Mouse (Mus musculus) hindbrain, postnatal 0 days (tissue): ENCODE data around the gene Tmed1. TPM values are rescaled to one million over a fixed set of nuclear protein-coding genes. Genes with fewer than 3 reads are reported as not detected.
A peak's percentile ranks its signal among the peaks of the same experiment; 100 is the strongest.
"Not testable (repeated sequence)": the region's sequence is repeated elsewhere in the genome, so short reads cannot be mapped to it uniquely, and the experiment has no call there.

Experiments
- ATAC-seq: fragments of 200-750 bp; cut with Nextera tagmentation; 2 replicates; pipeline ENCODE4 v1.8.0; 2017; ENCODE audit warnings: mild to moderate bottlenecking, moderate TSS enrichment, moderate library complexity
- DNase-seq: peaks from one replicate; pipeline ENCODE4 v3.0.0-alpha.2; 2015; ENCODE audit warnings: low spot score
- H3K27ac ChIP-seq: fragments of 300-500 bp; sonication (generic); 2 replicates; pipeline ENCODE4 v1.5.1; 2014; ENCODE audit warnings: mild to moderate bottlenecking
- H3K27me3 ChIP-seq: fragments of 300-500 bp; sonication (generic); 2 replicates; pipeline ENCODE4 v1.6.1; 2014; ENCODE audit warnings: low read length, mixed read lengths; ENCODE audit not compliant: insufficient read depth
- H3K36me3 ChIP-seq: fragments of 300-500 bp; sonication (generic); 2 replicates; pipeline ENCODE4 v1.6.1; 2014; ENCODE audit warnings: low read length, mixed read lengths; ENCODE audit not compliant: insufficient read depth
- H3K4me1 ChIP-seq: fragments of 300-500 bp; sonication (generic); 2 replicates; pipeline ENCODE4 v1.6.1; 2014; ENCODE audit warnings: antibody characterized with exemption, low read length, mixed read lengths; ENCODE audit not compliant: insufficient read depth
- H3K4me2 ChIP-seq: fragments of 300-500 bp; sonication (generic); 2 replicates; pipeline ENCODE4 v1.6.1; 2014; ENCODE audit warnings: low read depth, mild to moderate bottlenecking, low read length, moderate library complexity, mixed read lengths
- H3K4me3 ChIP-seq: fragments of 300-500 bp; sonication (generic); 2 replicates; pipeline ENCODE4 v1.5.1; 2014; ENCODE audit warnings: low read length
- H3K9ac ChIP-seq: fragments of 300-500 bp; sonication (generic); replicated peaks from 2 replicates; pipeline ENCODE4 v1.6.1; 2014; ENCODE audit warnings: mild to moderate bottlenecking, low read length, moderate library complexity, mixed read lengths
- H3K9me3 ChIP-seq: fragments of 300-500 bp; sonication (generic); 2 replicates; pipeline ENCODE4 v1.6.1; 2016; ENCODE audit warnings: low read length, mixed read lengths
- CTCF ChIP-seq: IDR thresholded peaks from 2 replicates; pipeline ENCODE4 v1.5.1; 2016; ENCODE audit warnings: antibody characterized with exemption, control low read depth, low read depth
- WGBS: fragments of 180-500 bp; shearing (Covaris S2); extraction: QIAGEN DNeasy Blood & Tissue Kit; methylation state at CpG from one replicate; pipeline ENCODE4 v1.1.7; 2014; 5-methylcytosine and 5-hydroxymethylcytosine counted together
- polyA plus RNA-seq: library from polyadenylated mRNA; unstranded; fragments of >200 nt; fragmentation: Nextera tagmentation; extraction: Ambion mirVana; gene quantifications from 2 replicates; pipeline ENCODE4 v1.2.1, GENCODE M21; 2015
- total RNA-seq: library from RNA; depleted of rRNA; stranded (reverse); fragments of >200 nt; gene quantifications from 2 replicates; pipeline ENCODE4 v1.2.3, GENCODE M21; 2014

Gene Tmed1
- total and polyA plus RNA-seq, 2 experiments from 2014 or later = 59.2 to 61.3 TPM

- H3K27ac ChIP-seq = no peak overlapping the region
- no peak overlapping the region for H3K4me2 ChIP-seq
- no peaks in the 10 kb centered on the region for H3K4me1 ChIP-seq
- H3K4me3 ChIP-seq = no peak overlapping the region
- no peak for TF ChIP-seq CTCF
- ATAC-seq = no peak
- no peaks in the 10 kb centered on the region for H3K9me3 ChIP-seq
- no peak overlapping the region for H3K9ac ChIP-seq
- 93% methylated on average over 16 of the region's 16 CpGs for WGBS
- DNase-seq = no peak
- H3K27me3 ChIP-seq = no peaks in the 10 kb centered on the region
- H3K36me3 ChIP-seq = peaks cover 8% of the 10 kb centered on the region
These were observed 13.0 kb downstream of the Tmed1 start for GRCm38 (mm10) chr9:21497050-21497542.

- no peaks in the 10 kb centered on the region for H3K4me1 ChIP-seq
- no peak for TF ChIP-seq CTCF
- H3K27ac ChIP-seq = no peak overlapping the region
- H3K27me3 ChIP-seq = no peaks in the 10 kb centered on the region
- DNase-seq (no peak), ATAC-seq (no peak)
- peaks cover 11% of the 10 kb centered on the region for H3K36me3 ChIP-seq
- no peaks in the 10 kb centered on the region for H3K9me3 ChIP-seq
- H3K4me2 ChIP-seq = no peak overlapping the region
- no peak overlapping the region for H3K9ac ChIP-seq
- H3K4me3 ChIP-seq = no peak overlapping the region
- 88% methylated on average over 18 of the region's 19 CpGs for WGBS
These were observed 13.6 kb downstream of the Tmed1 start for GRCm38 (mm10) chr9:21496308-21497049.

GRCm38 (mm10) chr9:21494726-21495125 is 15.3 kb downstream of the Tmed1 start:
- Histone ChIP-seq H3K36me3 (peaks cover 12% of the 10 kb centered on the region), H3K4me1 (no peaks in the 10 kb centered on the region), H3K27ac (no peak overlapping the region), H3K4me2 (no peak overlapping the region), H3K4me3 (no peak overlapping the region), H3K9me3 (no peaks in the 10 kb centered on the region), H3K9ac (no peak overlapping the region), H3K27me3 (no peaks in the 10 kb centered on the region)
- WGBS = 83% methylated on average over 9 of the region's 9 CpGs
- no peak for ATAC-seq
- TF ChIP-seq CTCF = no peak
- no peak for DNase-seq

GRCm38 (mm10) chr9:21493907-21494306 is 16.1 kb downstream of the Tmed1 start:
- TF ChIP-seq CTCF = no peak
- Histone ChIP-seq H3K9ac (no peak overlapping the region), H3K27me3 (no peaks in the 10 kb centered on the region), H3K27ac (no peak overlapping the region), H3K36me3 (peaks cover 6% of the 10 kb centered on the region; the same call in 1 of the 2 replicates), H3K4me3 (no peak overlapping the region), H3K4me2 (no peak overlapping the region), H3K4me1 (no peaks in the 10 kb centered on the region), H3K9me3 (no peaks in the 10 kb centered on the region)
- no peak for DNase-seq
- WGBS = 48% methylated on average over 2 of the region's 2 CpGs
- ATAC-seq = no peak

GRCm38 (mm10) chr9:21490696-21491095 is 19.4 kb downstream of the Tmed1 start:
- H3K9me3 ChIP-seq = no peaks in the 10 kb centered on the region
- no peaks in the 10 kb centered on the region for H3K4me1 ChIP-seq
- ATAC-seq (no peak), DNase-seq (no peak)
- peaks cover 16% of the 10 kb centered on the region; the same call in 1 of the 2 replicates for H3K36me3 ChIP-seq
- no peak overlapping the region for H3K4me2 ChIP-seq
- H3K27me3 ChIP-seq = no peaks in the 10 kb centered on the region
- no peak overlapping the region for H3K9ac ChIP-seq
- WGBS = 89% methylated on average over 9 of the region's 9 CpGs
- H3K27ac ChIP-seq = no peak overlapping the region
- no peak for TF ChIP-seq CTCF
- H3K4me3 ChIP-seq = no peak overlapping the region

GRCm38 (mm10) chr9:21488246-21488645 is 21.8 kb downstream of the Tmed1 start:
- H3K36me3 ChIP-seq = peaks cover 27% of the 10 kb centered on the region
- ATAC-seq, H3K9ac ChIP-seq, H3K27ac ChIP-seq, H3K4me3 ChIP-seq, H3K4me1 ChIP-seq, H3K4me2 ChIP-seq, DNase-seq, H3K9me3 ChIP-seq, H3K27me3 ChIP-seq: not testable (repeated sequence)
- WGBS = 100% methylated on average over 1 of the region's 2 CpGs

GRCm38 (mm10) chr9:21484065-21484464 is 26.0 kb downstream of the Tmed1 start:
- ATAC-seq = no peak
- no peak overlapping the region for H3K4me2 ChIP-seq
- no peak for TF ChIP-seq CTCF
- H3K4me1 ChIP-seq = no peaks in the 10 kb centered on the region
- no peaks in the 10 kb centered on the region for H3K9me3 ChIP-seq
- no peak overlapping the region for H3K27ac ChIP-seq
- no peaks in the 10 kb centered on the region for H3K27me3 ChIP-seq
- no peak overlapping the region for H3K4me3 ChIP-seq
- H3K9ac ChIP-seq = no peak overlapping the region
- 69% methylated on average over 4 of the region's 4 CpGs for WGBS
- DNase-seq = peak; percentile 26
- peaks cover 47% of the 10 kb centered on the region for H3K36me3 ChIP-seq
